Mouse (Mus musculus): ENCODE data around the gene Rab15. TPM values are rescaled to one million over a fixed set of nuclear protein-coding genes. Genes with fewer than 3 reads are reported as not detected.
"Not testable (repeated sequence)": the region's sequence is repeated elsewhere in the genome, so short reads cannot be mapped to it uniquely, and the experiment has no call there.

Rab15 gene
- 17.6 and 18.7 TPM in 2 replicates for polyA plus RNA-seq (2015; fragmentation: Nextera tagmentation; extraction: Ambion mirVana)

- 8% methylated on average over 16 of the region's 17 CpGs for WGBS
- H3K9me3 ChIP-seq (ENCODE audit: control insufficient read depth, low read length): no peaks in the 10 kb centered on the region
- peak within 1 kb of the TSS; percentile 12; the same call in 1 of the 2 replicates for H3K27ac ChIP-seq (ENCODE audit: low read length)
- peak within 1 kb of the TSS; percentile 71 for H3K4me3 ChIP-seq (ENCODE audit: low read length)
- H3K4me1 ChIP-seq (ENCODE audit: control insufficient read depth, insufficient read depth, low read length): peaks cover 35% of the 10 kb centered on the region
- H3K4me2 ChIP-seq (ENCODE audit: low read depth, low read length): peak within 1 kb of the TSS; percentile 98
- no peaks in the 10 kb centered on the region for H3K27me3 ChIP-seq (replicated peaks; ENCODE audit: control insufficient read depth, insufficient read depth, low read length)
- peak within 1 kb of the TSS; percentile 85 for H3K9ac ChIP-seq (ENCODE audit: low read depth, low read length)
- peak; percentile 3; the same call in 1 of the 2 replicates for ATAC-seq
- no peaks in the 10 kb centered on the region for H3K36me3 ChIP-seq (ENCODE audit: control insufficient read depth, insufficient read depth, low read length)
Measured at GRCm38 (mm10) chr12:76822651-76823041, at the start of gene Rab15. TSS of gene Rab15 (minus strand) at chr12:76822908.

- Histone ChIP-seq H3K36me3 (ENCODE audit: control insufficient read depth, insufficient read depth, low read length) (no peaks in the 10 kb centered on the region), H3K9me3 (ENCODE audit: control insufficient read depth, low read length) (no peaks in the 10 kb centered on the region), H3K27me3 (replicated peaks; ENCODE audit: control insufficient read depth, insufficient read depth, low read length) (no peaks in the 10 kb centered on the region), H3K27ac (ENCODE audit: low read length) (no peak overlapping the region), H3K4me1 (ENCODE audit: control insufficient read depth, insufficient read depth, low read length) (no peaks in the 10 kb centered on the region), H3K9ac (ENCODE audit: low read depth, low read length) (no peak overlapping the region), H3K4me3 (ENCODE audit: low read length) (no peak overlapping the region), H3K4me2 (ENCODE audit: low read depth, low read length) (no peak overlapping the region)
- no peak for ATAC-seq
- 79% methylated on average over 7 of the region's 7 CpGs for WGBS
Measured at GRCm38 (mm10) chr12:76869561-76869960, 46.9 kb upstream of the Rab15 start.

GRCm38 (mm10) chr12:76868463-76869198 is 45.9 kb upstream of the Rab15 start:
- no peak overlapping the region for H3K9ac ChIP-seq (ENCODE audit: low read depth, low read length)
- WGBS: 69% methylated on average over 14 of the region's 14 CpGs
- H3K4me1 ChIP-seq (ENCODE audit: control insufficient read depth, insufficient read depth, low read length): no peaks in the 10 kb centered on the region

GRCm38 (mm10) chr12:76867586-76868280 is 45.0 kb upstream of the Rab15 start:
- WGBS: 67% methylated on average over 10 of the region's 10 CpGs
- no peaks in the 10 kb centered on the region for H3K27me3 ChIP-seq (replicated peaks; ENCODE audit: control insufficient read depth, insufficient read depth, low read length)
- no peak overlapping the region for H3K4me2 ChIP-seq (ENCODE audit: low read depth, low read length)
- no peak overlapping the region for H3K27ac ChIP-seq (ENCODE audit: low read length)
- H3K36me3 ChIP-seq (ENCODE audit: control insufficient read depth, insufficient read depth, low read length): no peaks in the 10 kb centered on the region
- ATAC-seq: no peak
- no peak overlapping the region for H3K9ac ChIP-seq (ENCODE audit: low read depth, low read length)
- no peak overlapping the region for H3K4me3 ChIP-seq (ENCODE audit: low read length)
- no peaks in the 10 kb centered on the region for H3K9me3 ChIP-seq (ENCODE audit: control insufficient read depth, low read length)
- no peaks in the 10 kb centered on the region for H3K4me1 ChIP-seq (ENCODE audit: control insufficient read depth, insufficient read depth, low read length)

More at GRCm38 (mm10) chr12:76868463-76869198, 45.9 kb upstream of the Rab15 start:
- Histone ChIP-seq H3K27me3 (replicated peaks; ENCODE audit: control insufficient read depth, insufficient read depth, low read length) (no peaks in the 10 kb centered on the region), H3K4me2 (ENCODE audit: low read depth, low read length) (no peak overlapping the region), H3K9me3 (ENCODE audit: control insufficient read depth, low read length) (no peaks in the 10 kb centered on the region), H3K36me3 (ENCODE audit: control insufficient read depth, insufficient read depth, low read length) (no peaks in the 10 kb centered on the region), H3K27ac (ENCODE audit: low read length) (no peak overlapping the region), H3K4me3 (ENCODE audit: low read length) (no peak overlapping the region)
- no peak for ATAC-seq

- WGBS: 85% methylated on average over 13 of the region's 13 CpGs
- no peak for ATAC-seq
- no peak overlapping the region for H3K9ac ChIP-seq (ENCODE audit: low read depth, low read length)
- no peaks in the 10 kb centered on the region for H3K36me3 ChIP-seq (ENCODE audit: control insufficient read depth, insufficient read depth, low read length)
- no peaks in the 10 kb centered on the region for H3K27me3 ChIP-seq (replicated peaks; ENCODE audit: control insufficient read depth, insufficient read depth, low read length)
- no peak overlapping the region for H3K4me2 ChIP-seq (ENCODE audit: low read depth, low read length)
- H3K4me3 ChIP-seq (ENCODE audit: low read length): no peak overlapping the region
- H3K9me3 ChIP-seq (ENCODE audit: control insufficient read depth, low read length): no peaks in the 10 kb centered on the region; the same call in 1 of the 2 replicates
- H3K27ac ChIP-seq (ENCODE audit: low read length): no peak overlapping the region
- no peaks in the 10 kb centered on the region for H3K4me1 ChIP-seq (ENCODE audit: control insufficient read depth, insufficient read depth, low read length)
Measured at GRCm38 (mm10) chr12:76865266-76865665, 42.6 kb upstream of the Rab15 start.

- no peak overlapping the region for H3K27ac ChIP-seq (ENCODE audit: low read length)
- no peak overlapping the region for H3K9ac ChIP-seq (ENCODE audit: low read depth, low read length)
- no peaks in the 10 kb centered on the region for H3K4me1 ChIP-seq (ENCODE audit: control insufficient read depth, insufficient read depth, low read length)
- no peak overlapping the region for H3K4me2 ChIP-seq (ENCODE audit: low read depth, low read length)
- no peaks in the 10 kb centered on the region for H3K27me3 ChIP-seq (replicated peaks; ENCODE audit: control insufficient read depth, insufficient read depth, low read length)
- WGBS: 82% methylated on average over 11 of the region's 11 CpGs
- H3K4me3 ChIP-seq (ENCODE audit: low read length): no peak overlapping the region
- H3K36me3 ChIP-seq (ENCODE audit: control insufficient read depth, insufficient read depth, low read length): no peaks in the 10 kb centered on the region
- no peak for ATAC-seq
- H3K9me3 ChIP-seq (ENCODE audit: control insufficient read depth, low read length): no peaks in the 10 kb centered on the region; the same call in 1 of the 2 replicates
Measured at GRCm38 (mm10) chr12:76863651-76864050, 40.9 kb upstream of the Rab15 start.

- not testable (repeated sequence) for H3K4me1 ChIP-seq (ENCODE audit: control insufficient read depth, insufficient read depth, low read length); H3K27ac ChIP-seq (ENCODE audit: low read length); H3K4me3 ChIP-seq (ENCODE audit: low read length); H3K9ac ChIP-seq (ENCODE audit: low read depth, low read length); H3K4me2 ChIP-seq (ENCODE audit: low read depth, low read length); H3K9me3 ChIP-seq (ENCODE audit: control insufficient read depth, low read length); H3K36me3 ChIP-seq (ENCODE audit: control insufficient read depth, insufficient read depth, low read length); ATAC-seq; H3K27me3 ChIP-seq (replicated peaks; ENCODE audit: control insufficient read depth, insufficient read depth, low read length)
- WGBS: 83% methylated on average over 6 of the region's 6 CpGs
Measured at GRCm38 (mm10) chr12:76858788-76859187, 36.1 kb upstream of the Rab15 start.

GRCm38 (mm10) chr12:76857087-76857486 is 34.4 kb upstream of the Rab15 start:
- no peak for ATAC-seq
- Histone ChIP-seq H3K4me2 (ENCODE audit: low read depth, low read length) (no peak overlapping the region), H3K36me3 (ENCODE audit: control insufficient read depth, insufficient read depth, low read length) (no peaks in the 10 kb centered on the region), H3K9ac (ENCODE audit: low read depth, low read length) (no peak overlapping the region), H3K4me3 (ENCODE audit: low read length) (no peak overlapping the region), H3K27me3 (replicated peaks; ENCODE audit: control insufficient read depth, insufficient read depth, low read length) (no peaks in the 10 kb centered on the region), H3K27ac (ENCODE audit: low read length) (no peak overlapping the region), H3K9me3 (ENCODE audit: control insufficient read depth, low read length) (no peaks in the 10 kb centered on the region), H3K4me1 (ENCODE audit: control insufficient read depth, insufficient read depth, low read length) (no peaks in the 10 kb centered on the region)
- WGBS: 84% methylated on average over 10 of the region's 10 CpGs

- no peak for ATAC-seq
- Histone ChIP-seq H3K27ac (ENCODE audit: low read length) (no peak overlapping the region), H3K36me3 (ENCODE audit: control insufficient read depth, insufficient read depth, low read length) (no peaks in the 10 kb centered on the region), H3K4me2 (ENCODE audit: low read depth, low read length) (no peak overlapping the region), H3K27me3 (replicated peaks; ENCODE audit: control insufficient read depth, insufficient read depth, low read length) (no peaks in the 10 kb centered on the region), H3K4me3 (ENCODE audit: low read length) (no peak overlapping the region), H3K9ac (ENCODE audit: low read depth, low read length) (no peak overlapping the region), H3K9me3 (ENCODE audit: control insufficient read depth, low read length) (no peaks in the 10 kb centered on the region), H3K4me1 (ENCODE audit: control insufficient read depth, insufficient read depth, low read length) (no peaks in the 10 kb centered on the region)
- WGBS: 88% methylated on average over 1 of the region's 1 CpGs
Measured at GRCm38 (mm10) chr12:76853378-76854142, 30.9 kb upstream of the Rab15 start.

All from intestine, embryonic 16.5 days (tissue).